Mouse (Mus musculus) testis, adult 2 months (tissue): Measurements from ENCODE around the gene Spata31d1d. TPM values are rescaled to one million over a fixed set of nuclear protein-coding genes. Genes with fewer than 3 reads are reported as not detected.

Experiments
- H3K27ac ChIP-seq: fragments of 200-500 bp; 2 replicates; pipeline ENCODE4 v1.5.1; 2012; ENCODE audit warnings: low read depth, low read length; ENCODE audit not compliant: control insufficient read depth, insufficient read depth
- H3K27me3 ChIP-seq: fragments of 200-500 bp; 2 replicates; pipeline ENCODE4 v1.6.1; 2012; ENCODE audit warnings: mild to moderate bottlenecking, low read length, moderate library complexity; ENCODE audit not compliant: control insufficient read depth, insufficient read depth
- H3K36me3 ChIP-seq: fragments of 200-500 bp; 2 replicates; pipeline ENCODE4 v1.6.1; 2012; ENCODE audit warnings: mild to moderate bottlenecking, low read length; ENCODE audit not compliant: control insufficient read depth, insufficient read depth
- H3K4me1 ChIP-seq: fragments of 200-500 bp; 2 replicates; pipeline ENCODE4 v1.6.1; 2012; ENCODE audit warnings: low read length; ENCODE audit not compliant: control insufficient read depth, insufficient read depth
- H3K4me3 ChIP-seq: fragments of 200-500 bp; 2 replicates; pipeline ENCODE4 v1.5.1; 2012; ENCODE audit warnings: low read depth, mild to moderate bottlenecking, low read length, moderate library complexity, mixed read lengths; ENCODE audit not compliant: control insufficient read depth
- CTCF ChIP-seq: fragments of 200-500 bp; IDR thresholded peaks from 2 replicates; pipeline ENCODE4 v1.5.1; 2012; ENCODE audit warnings: low read depth, mild to moderate bottlenecking, inconsistent platforms, low read length, moderate library complexity; ENCODE audit not compliant: control insufficient read depth, insufficient read depth, insufficient replicate concordance
- POLR2A ChIP-seq: fragments of 200-500 bp; IDR thresholded peaks from 2 replicates; pipeline ENCODE4 v1.6.1; 2012; ENCODE audit warnings: low read depth, mild to moderate bottlenecking, inconsistent platforms, low read length, moderate library complexity; ENCODE audit not compliant: control insufficient read depth
- polyA plus RNA-seq: library from polyadenylated mRNA; depleted of rRNA; stranded (reverse); fragments of >200 nt; gene quantifications from 2 replicates; pipeline ENCODE4 v1.2.3, GENCODE M21; 2012

The Spata31d1d gene
- polyA plus RNA-seq, 1 experiment = 83.7 TPM

- Histone ChIP-seq H3K36me3 (no peaks in the 10 kb centered on the region), H3K27me3 (no peaks in the 10 kb centered on the region), H3K4me3 (no peak overlapping the region), H3K27ac (no peak overlapping the region), H3K4me1 (no peaks in the 10 kb centered on the region; the same call in 1 of the 2 replicates)
- TF ChIP-seq CTCF = no peak
- no peak for TF ChIP-seq POLR2A
Observed at GRCm38 (mm10) chr13:59690576-59690975, 41.0 kb downstream of the Spata31d1d start.

- TF ChIP-seq CTCF (no peak), POLR2A (no peak)
Observed at GRCm38 (mm10) chr13:59689843-59690242, 41.7 kb downstream of the Spata31d1d start.

GRCm38 (mm10) chr13:59689313-59689712 is 42.2 kb downstream of the Spata31d1d start:
- no peaks in the 10 kb centered on the region for H3K36me3 ChIP-seq
- peaks cover 3% of the 10 kb centered on the region; the same call in 1 of the 2 replicates for H3K4me1 ChIP-seq
- TF ChIP-seq POLR2A (no peak), CTCF (no peak)
- no peak overlapping the region for H3K27ac ChIP-seq
- H3K4me3 ChIP-seq = no peak overlapping the region
- H3K27me3 ChIP-seq = no peaks in the 10 kb centered on the region

More at GRCm38 (mm10) chr13:59689843-59690242, 41.7 kb downstream of the Spata31d1d start:
- Histone ChIP-seq H3K27me3 (no peaks in the 10 kb centered on the region), H3K36me3 (no peaks in the 10 kb centered on the region), H3K4me1 (peaks cover 3% of the 10 kb centered on the region; the same call in 1 of the 2 replicates), H3K4me3 (no peak overlapping the region), H3K27ac (no peak overlapping the region)

DNA sequence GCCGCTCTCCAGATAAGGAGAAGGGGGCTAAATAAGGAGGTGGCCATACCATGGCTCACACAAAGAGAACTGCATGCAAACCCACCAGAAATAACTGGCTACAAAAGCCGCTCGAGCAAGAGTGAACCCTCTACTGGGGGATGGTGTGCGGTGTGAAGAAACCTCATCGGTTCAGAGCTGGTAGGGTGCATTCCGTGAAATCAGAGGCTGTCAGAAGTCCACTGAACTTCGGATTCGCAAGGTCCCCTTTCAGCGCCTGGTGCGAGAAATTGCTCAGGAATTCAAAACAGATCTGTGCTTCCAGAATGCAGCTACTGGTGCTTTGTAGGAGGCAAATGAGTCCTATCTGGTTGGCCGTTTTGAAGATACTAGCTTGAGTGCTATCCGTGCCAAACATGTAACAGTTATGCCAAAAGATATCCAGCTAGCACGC is 43.2 kb downstream of the Spata31d1d start:
- H3K4me3 ChIP-seq = no peak overlapping the region
- H3K36me3 ChIP-seq = no peaks in the 10 kb centered on the region
- H3K27ac ChIP-seq = no peak overlapping the region
- TF ChIP-seq CTCF = no peak
- no peak for TF ChIP-seq POLR2A
- H3K27me3 ChIP-seq = no peaks in the 10 kb centered on the region
- peaks cover 3% of the 10 kb centered on the region; the same call in 1 of the 2 replicates for H3K4me1 ChIP-seq

GRCm38 (mm10) chr13:59685236-59685635 is 46.3 kb downstream of the Spata31d1d start:
- H3K36me3 ChIP-seq = no peaks in the 10 kb centered on the region
- H3K27ac ChIP-seq = no peak overlapping the region; the same call in 1 of the 2 replicates
- H3K27me3 ChIP-seq = no peaks in the 10 kb centered on the region
- H3K4me1 ChIP-seq = peaks cover 9% of the 10 kb centered on the region
- no peak for TF ChIP-seq POLR2A
- no peak for TF ChIP-seq CTCF
- H3K4me3 ChIP-seq = no peak overlapping the region

GRCm38 (mm10) chr13:59682629-59683028 is 48.9 kb downstream of the Spata31d1d start:
- peaks cover 12% of the 10 kb centered on the region for H3K4me1 ChIP-seq
- no peak for TF ChIP-seq POLR2A
- no peak for TF ChIP-seq CTCF
- no peak overlapping the region for H3K27ac ChIP-seq
- H3K27me3 ChIP-seq = no peaks in the 10 kb centered on the region
- no peaks in the 10 kb centered on the region for H3K36me3 ChIP-seq
- no peak overlapping the region for H3K4me3 ChIP-seq

- H3K4me3 ChIP-seq = no peak overlapping the region
- H3K4me1 ChIP-seq = peaks cover 15% of the 10 kb centered on the region
- H3K27me3 ChIP-seq = peaks cover 4% of the 10 kb centered on the region
- H3K27ac ChIP-seq = no peak overlapping the region
- H3K36me3 ChIP-seq = no peaks in the 10 kb centered on the region
- TF ChIP-seq POLR2A = no peak
- no peak for TF ChIP-seq CTCF
Observed at GRCm38 (mm10) chr13:59679908-59680307, 51.6 kb downstream of the Spata31d1d start.
